Mouse (Mus musculus) lung, embryonic 16.5 days (tissue): ENCODE data around the gene Aff4. TPM values are rescaled to one million over a fixed set of nuclear protein-coding genes. Genes with fewer than 3 reads are reported as not detected.
"Not testable (repeated sequence)": the region's sequence is repeated elsewhere in the genome, so short reads cannot be mapped to it uniquely, and the experiment has no call there.

Experiments used
- ATAC-seq: fragments of 200-750 bp; cut with Nextera tagmentation; 2 replicates; pipeline ENCODE4 v1.8.0; 2017; ENCODE audit warnings: low read depth, mild to moderate bottlenecking, moderate library complexity
- H3K27ac ChIP-seq: fragments of 300-500 bp; sonication (generic); 2 replicates; pipeline ENCODE4 v1.5.1; 2014; ENCODE audit warnings: mild to moderate bottlenecking, control low read depth, low read length
- H3K27me3 ChIP-seq: fragments of 300-500 bp; sonication (generic); 2 replicates; pipeline ENCODE4 v1.6.1; 2014; ENCODE audit warnings: low read depth, low read length, mixed read lengths; ENCODE audit not compliant: control insufficient read depth, insufficient read depth
- H3K36me3 ChIP-seq: fragments of 300-500 bp; sonication (generic); 2 replicates; pipeline ENCODE4 v1.6.1; 2014; ENCODE audit warnings: low read length; ENCODE audit not compliant: control insufficient read depth, insufficient read depth
- H3K4me1 ChIP-seq: fragments of 300-500 bp; sonication (generic); replicated peaks from 2 replicates; pipeline ENCODE4 v1.6.1; 2014; ENCODE audit warnings: low read length, mixed read lengths; ENCODE audit not compliant: control insufficient read depth, insufficient read depth
- H3K4me2 ChIP-seq: fragments of 300-500 bp; sonication (generic); 2 replicates; pipeline ENCODE4 v1.6.1; 2014; ENCODE audit warnings: low read depth, low read length, control low read depth
- H3K4me3 ChIP-seq: fragments of 300-500 bp; sonication (generic); 2 replicates; pipeline ENCODE4 v1.5.1; 2014; ENCODE audit warnings: mild to moderate bottlenecking, low read length, control low read depth
- H3K9ac ChIP-seq: fragments of 300-500 bp; sonication (generic); 2 replicates; pipeline ENCODE4 v1.6.1; 2014; ENCODE audit warnings: low read length, control low read depth
- H3K9me3 ChIP-seq: fragments of 300-500 bp; sonication (generic); 2 replicates; pipeline ENCODE4 v1.6.1; 2016; ENCODE audit warnings: low read length; ENCODE audit not compliant: control insufficient read depth
- WGBS: fragments of 180-500 bp; shearing (Covaris S2); extraction: QIAGEN DNeasy Blood & Tissue Kit; methylation state at CpG from one replicate; pipeline ENCODE4 v1.1.7; 2014; 5-methylcytosine and 5-hydroxymethylcytosine counted together
- polyA plus RNA-seq: library from polyadenylated mRNA; unstranded; fragments of >200 nt; fragmentation: Nextera tagmentation; extraction: Ambion mirVana; gene quantifications from 2 replicates; pipeline ENCODE4 v1.2.1, GENCODE M21; 2015

Gene Aff4
- polyA plus RNA-seq, 1 experiment from 2014 or later: 24.1 TPM

DNA sequence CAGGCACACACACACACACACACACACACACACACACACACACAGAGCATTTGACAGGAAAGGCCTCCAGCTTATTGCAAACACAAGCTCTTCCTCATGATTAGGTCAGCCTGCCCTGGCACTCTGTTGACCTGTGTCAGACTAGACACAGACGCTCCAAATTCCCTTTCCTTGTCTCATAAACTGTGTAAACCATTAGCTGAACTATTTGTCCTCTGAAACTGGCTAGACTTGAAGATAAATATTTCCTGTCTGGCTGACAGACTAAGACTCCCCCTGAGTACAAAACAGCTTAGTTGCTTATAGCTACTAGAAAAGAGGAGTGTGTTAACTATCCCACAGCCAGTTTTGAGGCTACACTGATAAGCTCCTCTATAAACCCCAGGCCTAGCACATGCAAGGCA is 35.9 kb upstream of the Aff4 start:
- Histone ChIP-seq H3K4me3 (no peak overlapping the region), H3K27me3 (no peaks in the 10 kb centered on the region), H3K4me2 (no peak overlapping the region), H3K4me1 (no peaks in the 10 kb centered on the region), H3K36me3 (no peaks in the 10 kb centered on the region), H3K9me3 (no peaks in the 10 kb centered on the region), H3K27ac (peak overlapping the region; percentile 67; the same call in 1 of the 2 replicates), H3K9ac (no peak overlapping the region)
- ATAC-seq: peak; percentile 87
- WGBS: 4% methylated on average over 1 of the region's 1 CpGs

DNA sequence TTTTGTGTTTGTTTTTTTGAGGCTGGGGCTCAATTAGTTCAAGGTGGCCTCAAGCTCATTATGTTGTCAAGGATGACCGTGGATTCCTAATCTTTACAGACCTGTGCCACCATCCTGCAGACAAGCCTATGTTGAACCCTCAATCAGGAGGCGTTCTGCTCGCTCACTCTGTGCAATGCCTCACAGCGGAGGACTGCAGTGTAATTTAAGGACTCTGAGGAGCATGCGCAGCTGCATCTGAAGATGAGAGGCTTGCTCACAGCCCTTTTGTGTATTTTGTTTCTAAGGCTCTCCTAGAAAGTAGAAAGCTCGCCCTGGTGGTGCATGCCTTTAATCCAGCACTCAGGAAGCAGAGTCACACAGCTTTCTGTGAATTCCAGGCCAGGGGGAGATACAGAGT is 33.6 kb upstream of the Aff4 start:
- H3K4me1 ChIP-seq: no peaks in the 10 kb centered on the region
- 38% methylated on average over 6 of the region's 6 CpGs for WGBS
- H3K4me2 ChIP-seq: no peak overlapping the region
- no peak for ATAC-seq
- H3K4me3 ChIP-seq: no peak overlapping the region
- H3K27ac ChIP-seq: peak overlapping the region; percentile 28
- H3K27me3 ChIP-seq: no peaks in the 10 kb centered on the region
- H3K36me3 ChIP-seq: no peaks in the 10 kb centered on the region
- H3K9ac ChIP-seq: no peak overlapping the region
- no peaks in the 10 kb centered on the region for H3K9me3 ChIP-seq

DNA sequence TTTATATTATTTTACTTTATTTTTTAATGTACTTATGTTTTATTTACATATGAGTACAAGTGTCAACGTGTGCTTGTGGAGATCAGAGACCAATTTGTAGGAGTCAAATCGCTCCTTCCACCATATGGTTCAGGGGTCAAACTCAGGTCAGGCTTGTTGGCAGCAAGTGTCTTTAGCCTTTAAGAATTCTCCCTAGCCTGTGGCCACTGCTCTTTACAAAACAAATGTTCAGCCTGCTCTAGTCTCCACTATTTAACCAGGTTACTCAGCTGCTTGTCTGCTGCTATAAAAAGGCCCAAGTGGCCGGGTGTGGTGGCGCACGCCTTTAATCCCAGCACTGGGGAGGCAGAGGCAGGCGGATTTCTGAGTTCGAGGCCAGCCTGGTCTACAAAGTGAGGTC is 32.6 kb upstream of the Aff4 start:
- no peak overlapping the region for H3K4me3 ChIP-seq
- no peak overlapping the region for H3K9ac ChIP-seq
- no peaks in the 10 kb centered on the region for H3K36me3 ChIP-seq
- H3K27me3 ChIP-seq: no peaks in the 10 kb centered on the region
- no peaks in the 10 kb centered on the region for H3K9me3 ChIP-seq
- ATAC-seq: no peak
- H3K4me2 ChIP-seq: no peak overlapping the region
- no peaks in the 10 kb centered on the region for H3K4me1 ChIP-seq
- 74% methylated on average over 7 of the region's 7 CpGs for WGBS
- no peak overlapping the region for H3K27ac ChIP-seq

- not testable (repeated sequence) for ATAC-seq, H3K4me3 ChIP-seq, H3K4me1 ChIP-seq, H3K4me2 ChIP-seq, H3K9ac ChIP-seq, H3K36me3 ChIP-seq, H3K27ac ChIP-seq, H3K9me3 ChIP-seq, H3K27me3 ChIP-seq
- WGBS: 71% methylated on average over 3 of the region's 3 CpGs
Measured at GRCm38 (mm10) chr11:53318568-53318967, 32.1 kb upstream of the Aff4 start.

DNA sequence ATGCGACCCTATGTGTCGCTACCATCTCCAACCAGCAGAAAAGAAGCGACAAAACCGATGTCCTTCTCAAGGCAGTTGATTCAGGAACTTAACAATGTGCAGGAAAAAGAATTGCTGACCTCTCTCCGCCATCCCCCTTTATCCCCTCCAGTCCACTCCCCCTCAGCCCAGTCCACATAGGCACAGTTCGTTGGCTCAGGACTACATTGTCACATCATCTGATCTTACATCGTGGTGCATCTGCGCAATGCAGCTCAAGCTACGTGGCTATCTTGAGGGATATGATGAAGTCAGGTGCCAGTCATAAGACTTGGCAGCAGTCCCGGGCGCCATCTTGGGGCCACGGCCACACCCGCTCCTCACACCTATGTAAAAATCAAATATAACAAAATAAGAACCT is 30.8 kb upstream of the Aff4 start:
- 92% methylated on average over 13 of the region's 13 CpGs for WGBS
- H3K36me3 ChIP-seq, H3K27ac ChIP-seq, ATAC-seq, H3K4me2 ChIP-seq, H3K9me3 ChIP-seq, H3K27me3 ChIP-seq, H3K4me1 ChIP-seq, H3K9ac ChIP-seq, H3K4me3 ChIP-seq: not testable (repeated sequence)

DNA sequence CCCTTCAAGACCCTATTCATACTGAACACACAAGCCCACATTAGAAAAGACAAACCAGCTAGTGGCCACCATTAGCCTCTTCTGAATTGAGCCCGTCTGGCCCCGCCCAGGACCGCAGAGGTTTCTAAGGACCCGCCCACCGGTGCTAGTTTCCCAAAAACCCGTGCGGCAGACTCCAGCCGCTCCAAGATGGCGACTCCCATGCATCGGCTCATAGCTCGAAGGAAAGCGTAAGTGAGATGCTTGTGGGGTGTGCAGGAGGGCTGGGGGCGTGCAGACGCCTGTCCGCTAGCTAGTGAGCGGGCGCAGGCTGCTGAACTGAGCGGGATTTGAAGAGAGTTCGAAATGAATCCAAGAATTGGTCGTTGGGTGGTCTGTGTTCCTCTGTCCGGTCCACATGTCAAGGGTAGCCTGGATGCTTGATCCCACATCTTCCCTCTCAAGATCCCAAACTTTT is 26.1 kb upstream of the Aff4 start, which contains the start of gene Zcchc10:
Zcchc10 (plus strand) TSS at position 168 of the 457 bp plus-strand sequence.
- Histone ChIP-seq H3K36me3 (peaks cover 12% of the 10 kb centered on the region), H3K4me2 (peak within 1 kb of the TSS; percentile 75), H3K27ac (0 out of 2 replicates have a peak within 1 kb of the TSS, but pooled peaks have one; percentile 23), H3K27me3 (no peaks in the 10 kb centered on the region), H3K4me1 (peaks cover 6% of the 10 kb centered on the region), H3K9ac (peak within 1 kb of the TSS; percentile 73), H3K9me3 (no peaks in the 10 kb centered on the region), H3K4me3 (peak within 1 kb of the TSS; percentile 65)
- peak; percentile 98 for ATAC-seq
- WGBS: 0% methylated on average over 21 of the region's 21 CpGs

DNA sequence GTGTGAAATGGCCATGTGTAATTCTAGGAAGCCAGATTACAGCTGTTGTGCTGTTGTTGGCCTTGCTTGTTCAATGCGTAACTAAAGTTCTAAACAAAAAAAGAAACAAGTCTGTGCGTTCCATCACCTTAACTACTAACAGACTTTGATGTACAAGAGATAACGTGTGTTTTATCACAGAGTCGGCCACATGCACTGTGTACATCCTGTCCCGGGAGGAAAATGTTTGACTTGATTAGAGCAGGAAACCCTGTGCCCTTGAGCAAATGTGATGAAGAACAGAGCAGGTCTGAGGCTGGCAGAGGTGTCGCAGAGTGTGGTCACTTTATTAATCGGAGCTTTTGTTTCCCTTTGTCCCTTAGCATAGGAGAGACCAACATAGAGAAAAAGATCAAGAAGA is 20.3 kb upstream of the Aff4 start:
- no peak overlapping the region for H3K27ac ChIP-seq
- H3K9me3 ChIP-seq: no peaks in the 10 kb centered on the region
- H3K4me2 ChIP-seq: no peak overlapping the region
- H3K27me3 ChIP-seq: no peaks in the 10 kb centered on the region
- ATAC-seq: no peak
- peaks cover 23% of the 10 kb centered on the region for H3K36me3 ChIP-seq
- peaks cover 3% of the 10 kb centered on the region for H3K4me1 ChIP-seq
- no peak overlapping the region for H3K4me3 ChIP-seq
- H3K9ac ChIP-seq: no peak overlapping the region
- WGBS: 72% methylated on average over 7 of the region's 7 CpGs

- H3K9ac ChIP-seq: no peak overlapping the region
- H3K27ac ChIP-seq: no peak overlapping the region
- no peaks in the 10 kb centered on the region for H3K4me1 ChIP-seq
- peaks cover 23% of the 10 kb centered on the region for H3K36me3 ChIP-seq
- no peaks in the 10 kb centered on the region for H3K27me3 ChIP-seq
- WGBS: 94% methylated on average over 6 of the region's 6 CpGs
- no peaks in the 10 kb centered on the region for H3K9me3 ChIP-seq
- ATAC-seq: no peak
- H3K4me3 ChIP-seq: no peak overlapping the region
- no peak overlapping the region for H3K4me2 ChIP-seq
Measured at GRCm38 (mm10) chr11:53331121-53331520, 19.5 kb upstream of the Aff4 start.

DNA sequence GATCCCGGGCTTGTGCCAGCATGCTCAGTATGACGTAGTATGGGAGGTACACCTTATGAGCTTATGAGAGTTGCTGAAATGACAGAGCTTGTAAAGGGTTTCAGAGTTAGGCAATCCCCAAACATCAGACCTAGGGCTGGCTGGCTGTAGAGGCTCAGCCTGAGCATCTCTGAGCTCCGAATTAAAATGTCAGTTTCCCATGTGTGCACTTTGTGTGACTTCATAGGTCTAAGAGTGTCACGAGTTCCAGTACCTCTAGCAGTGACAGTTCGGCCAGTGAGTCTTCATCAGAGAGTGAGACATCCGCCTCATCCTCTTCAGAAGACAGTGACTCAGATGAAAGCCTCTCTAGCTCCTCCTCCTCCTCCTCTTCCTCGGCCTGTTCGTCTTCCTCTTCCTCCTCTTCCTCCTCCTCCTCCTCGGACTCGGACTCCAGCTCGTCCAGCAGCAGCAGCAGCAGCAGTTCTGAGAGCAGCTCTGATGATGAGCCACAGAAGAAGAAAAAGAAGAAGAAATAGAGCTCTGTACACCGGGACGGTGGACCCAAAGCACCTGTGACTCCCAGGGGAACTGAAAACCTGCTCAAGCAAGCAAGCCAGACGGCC is 18.5 kb upstream of the Aff4 start:
- ATAC-seq: no peak
- H3K4me1 ChIP-seq: no peaks in the 10 kb centered on the region
- no peak overlapping the region for H3K9ac ChIP-seq
- no peaks in the 10 kb centered on the region for H3K9me3 ChIP-seq
- WGBS: 85% methylated on average over 14 of the region's 14 CpGs
- peaks cover 23% of the 10 kb centered on the region for H3K36me3 ChIP-seq
- H3K4me3 ChIP-seq: no peak overlapping the region
- H3K4me2 ChIP-seq: no peak overlapping the region
- no peaks in the 10 kb centered on the region for H3K27me3 ChIP-seq
- no peak overlapping the region for H3K27ac ChIP-seq
